Mouse (Mus musculus) CH12.LX (cell line): Measurements from ENCODE around the gene Dcaf10.
A peak's percentile ranks its signal among the peaks of the same experiment; 100 is the strongest.

ENCODE experiments used
- CTCF ChIP-seq, 2 experiments: IDR thresholded peaks in 1 of 2; conservative IDR thresholded peaks in 1 of 2; 2 replicates each; pipeline ENCODE4 v1.5.1; 2011 to 2012; ENCODE audit warnings: low read depth in 2 of 2, low read length in 2 of 2, improper control_type of control experiment in 1 of 2, inconsistent platforms in 1 of 2, mild to moderate bottlenecking in 1 of 2, moderate library complexity in 1 of 2
- E2F4 ChIP-seq: IDR thresholded peaks from 2 replicates; pipeline ENCODE4 v1.6.1; 2011; ENCODE audit warnings: low read depth, low read length, improper control_type of control experiment; ENCODE audit not compliant: insufficient replicate concordance
- EP300 ChIP-seq: IDR thresholded peaks from 2 replicates; pipeline ENCODE4 v1.6.1; 2011; ENCODE audit warnings: low read length, improper control_type of control experiment
- HCFC1 ChIP-seq: IDR thresholded peaks from 2 replicates; pipeline ENCODE4 v1.6.1; 2012; ENCODE audit warnings: low read depth, mild to moderate bottlenecking, inconsistent platforms, low read length, improper control_type of control experiment
- KAT2A ChIP-seq: IDR thresholded peaks from 2 replicates; pipeline ENCODE4 v1.6.1; 2012; ENCODE audit warnings: low read length, improper control_type of control experiment, inconsistent platforms; ENCODE audit not compliant: insufficient replicate concordance
- MYC ChIP-seq: IDR thresholded peaks from 2 replicates; pipeline ENCODE4 v1.6.1; 2011; ENCODE audit warnings: low read depth, mild to moderate bottlenecking, improper control_type of control experiment, low read length
- POLR2A ChIP-seq: IDR thresholded peaks from 2 replicates; pipeline ENCODE4 v1.6.1; 2011; ENCODE audit warnings: low read depth, mild to moderate bottlenecking, improper control_type of control experiment, low read length
- RAD21 ChIP-seq: IDR thresholded peaks from 2 replicates; pipeline ENCODE4 v1.6.1; 2011; ENCODE audit warnings: low read depth, mild to moderate bottlenecking, low read length, improper control_type of control experiment, moderate library complexity
- TCF12 ChIP-seq: IDR thresholded peaks from 2 replicates; pipeline ENCODE4 v1.6.1; 2014; ENCODE audit warnings: low read depth, mild to moderate bottlenecking, inconsistent platforms, low read length, improper control_type of control experiment
- ZKSCAN1 ChIP-seq: IDR thresholded peaks from 2 replicates; pipeline ENCODE4 v1.6.1; 2012; ENCODE audit warnings: low read depth, inconsistent platforms, low read length, improper control_type of control experiment, borderline replicate concordance

- peak in 1 of 2 experiments; percentile 4; a peak in 1 of 4 replicates for TF ChIP-seq CTCF (conservative IDR thresholded peaks at IDR 0.05 in 1 of 2, IDR thresholded peaks at IDR 0.05 in 1 of 2; ENCODE audit: low read depth in 2 of 2, low read length in 2 of 2)
- TF ChIP-seq POLR2A: no peak
- TF ChIP-seq ZKSCAN1: no peak
- peak; percentile 62 for TF ChIP-seq TCF12
- TF ChIP-seq MYC: no peak
- peak; percentile 30 for TF ChIP-seq EP300
- no peak for TF ChIP-seq E2F4
- no peak; the same call in 1 of the 2 replicates for TF ChIP-seq RAD21
- 0 out of 2 replicates have a peak, but pooled peaks have one; percentile 42 for TF ChIP-seq KAT2A
- peak; percentile 38 for TF ChIP-seq HCFC1
Observed at GRCm38 (mm10) chr4:45421519-45422260, 79.8 kb downstream of the Dcaf10 start.
